Mouse (Mus musculus): ENCODE data around the gene Myo1b. TPM values are rescaled to one million over a fixed set of nuclear protein-coding genes. Genes with fewer than 3 reads are reported as not detected.

Myo1b gene
- total and polyA plus RNA-seq, 3 experiments = 5.5 to 30.1 (median 29.6) TPM

DNA sequence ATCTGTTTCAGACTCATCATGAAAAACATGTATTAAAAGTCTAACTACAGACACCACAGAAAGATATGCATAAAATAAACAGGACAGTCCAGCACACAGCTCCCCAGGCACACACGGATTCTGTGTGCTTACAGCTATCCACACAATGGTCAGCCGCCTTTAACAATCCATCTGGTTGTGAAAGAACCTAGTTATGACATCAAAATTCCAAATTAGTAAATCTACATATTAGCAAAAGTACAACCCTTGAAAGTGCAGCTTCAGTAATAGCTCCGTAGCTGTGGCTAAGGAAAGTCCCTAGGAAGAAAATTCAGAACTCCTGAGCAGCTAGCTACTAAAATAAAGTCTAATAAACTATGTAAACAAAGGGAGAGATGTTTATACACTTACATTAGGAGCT, 21.1 kb downstream of the Myo1b start:
- Histone ChIP-seq H3K27ac (no peak overlapping the region; the same call in 1 of the 2 replicates), H3K4me1 (ENCODE audit: control insufficient read depth, insufficient read depth, low read length) (peaks cover 10% of the 10 kb centered on the region), H3K9ac (ENCODE audit: low read depth, low read length) (no peak overlapping the region)

DNA sequence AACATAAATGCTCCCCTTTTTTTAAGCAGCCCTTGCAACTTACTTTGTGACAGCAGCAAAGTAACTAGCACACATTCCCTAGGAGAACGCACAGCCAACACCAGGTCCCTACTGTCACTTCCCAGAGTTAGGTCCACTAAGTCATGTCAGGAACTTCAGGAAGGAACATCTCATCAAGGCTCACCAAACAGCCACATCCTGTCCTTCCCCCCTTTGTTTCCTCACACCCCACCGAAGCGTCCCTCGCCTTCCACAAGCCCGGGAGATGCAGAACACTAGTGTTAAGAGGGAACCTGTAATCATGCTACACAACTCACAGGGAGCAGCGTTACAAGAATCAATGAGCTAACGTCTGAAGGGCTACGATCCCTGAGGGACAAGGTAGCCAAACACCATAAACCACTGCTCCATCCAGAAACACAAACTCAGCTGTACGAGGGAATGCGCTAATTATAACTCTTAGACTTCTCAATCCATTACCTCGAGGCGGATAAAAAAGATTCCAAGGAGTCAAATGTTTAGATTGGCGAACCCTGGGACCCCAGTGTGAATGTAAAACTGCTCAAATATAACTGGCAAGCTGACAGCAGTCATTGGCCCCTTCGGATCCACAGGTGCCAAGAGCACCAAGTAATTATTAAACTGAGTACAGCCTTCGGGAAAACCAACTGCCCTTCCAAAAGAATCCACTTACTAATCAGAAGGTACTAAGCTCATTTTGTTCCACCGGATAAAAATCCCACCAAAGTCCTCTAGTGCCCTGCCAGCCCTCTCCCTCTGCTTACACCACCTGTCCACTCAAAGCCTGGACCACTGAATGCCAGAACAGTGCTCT, 22.1 kb downstream of the Myo1b start:
- TF ChIP-seq CTCF (IDR thresholded peaks at IDR 0.05) = no peak
- TF ChIP-seq EP300 (IDR thresholded peaks at IDR 0.05; ENCODE audit: insufficient read depth, low read depth, low read length) = 0 out of 2 replicates have a peak, but pooled peaks have one; percentile 37
- no peak for TF ChIP-seq POLR2A (IDR thresholded peaks at IDR 0.05; ENCODE audit: insufficient read depth, low read depth, low read length)
- no peak overlapping the region; the same call in 1 of the 2 replicates for H3K4me3 ChIP-seq
- no peaks in the 10 kb centered on the region for H3K27me3 ChIP-seq (ENCODE audit: control insufficient read depth, insufficient read depth, low read length)
- peaks cover 12% of the 10 kb centered on the region for H3K4me1 ChIP-seq (ENCODE audit: control insufficient read depth, insufficient read depth, low read length)
- WGBS = 37% methylated on average over 16 of the region's 16 CpGs
- no peaks in the 10 kb centered on the region; the same call in none of the 2 replicates for H3K36me3 ChIP-seq (ENCODE audit: control insufficient read depth, insufficient read depth, low read length)
- peak in 1 of 2 experiments; percentile 38 for DNase-seq
- intact Hi-C loops (cut with DNase I) = loop anchor here (2.0 to 5.0 kb wide), 3 partner anchors 21 to 51 kb away; no protein-coding TSS in a partner anchor
- H3K79me2 ChIP-seq (replicated peaks; ENCODE audit: control insufficient read depth, insufficient read depth, low read length) = peaks cover 3% of the 10 kb centered on the region
- no peak overlapping the region for H3K9ac ChIP-seq (ENCODE audit: low read depth, low read length)
- H3K27ac ChIP-seq = peak overlapping the region; percentile 65

More for the DNA sequence above, 21.1 kb downstream of the Myo1b start:
- no peaks in the 10 kb centered on the region for H3K27me3 ChIP-seq (ENCODE audit: control insufficient read depth, insufficient read depth, low read length)
- DNase-seq = no peak
- intact Hi-C loops (cut with DNase I) = loop anchor here (5.0 kb wide), 1 partner anchor 52 kb away; no protein-coding TSS in a partner anchor
- H3K36me3 ChIP-seq (ENCODE audit: control insufficient read depth, insufficient read depth, low read length) = no peaks in the 10 kb centered on the region; the same call in 1 of the 2 replicates
- WGBS = 71% methylated on average over 3 of the region's 3 CpGs
- TF ChIP-seq CTCF (IDR thresholded peaks at IDR 0.05) (no peak), POLR2A (IDR thresholded peaks at IDR 0.05; ENCODE audit: insufficient read depth, low read depth, low read length) (no peak), EP300 (IDR thresholded peaks at IDR 0.05; ENCODE audit: insufficient read depth, low read depth, low read length) (no peak)
- peaks cover 5% of the 10 kb centered on the region for H3K79me2 ChIP-seq (replicated peaks; ENCODE audit: control insufficient read depth, insufficient read depth, low read length)
- no peak overlapping the region for H3K4me3 ChIP-seq

GRCm38 (mm10) chr1:51892005-51892404, 23.9 kb downstream of the Myo1b start:
- intact Hi-C loops (cut with DNase I) = loop anchor here (2.0 to 5.0 kb wide), 3 partner anchors 19 to 50 kb away; no protein-coding TSS in a partner anchor
- 74% methylated on average over 4 of the region's 4 CpGs for WGBS

DNA sequence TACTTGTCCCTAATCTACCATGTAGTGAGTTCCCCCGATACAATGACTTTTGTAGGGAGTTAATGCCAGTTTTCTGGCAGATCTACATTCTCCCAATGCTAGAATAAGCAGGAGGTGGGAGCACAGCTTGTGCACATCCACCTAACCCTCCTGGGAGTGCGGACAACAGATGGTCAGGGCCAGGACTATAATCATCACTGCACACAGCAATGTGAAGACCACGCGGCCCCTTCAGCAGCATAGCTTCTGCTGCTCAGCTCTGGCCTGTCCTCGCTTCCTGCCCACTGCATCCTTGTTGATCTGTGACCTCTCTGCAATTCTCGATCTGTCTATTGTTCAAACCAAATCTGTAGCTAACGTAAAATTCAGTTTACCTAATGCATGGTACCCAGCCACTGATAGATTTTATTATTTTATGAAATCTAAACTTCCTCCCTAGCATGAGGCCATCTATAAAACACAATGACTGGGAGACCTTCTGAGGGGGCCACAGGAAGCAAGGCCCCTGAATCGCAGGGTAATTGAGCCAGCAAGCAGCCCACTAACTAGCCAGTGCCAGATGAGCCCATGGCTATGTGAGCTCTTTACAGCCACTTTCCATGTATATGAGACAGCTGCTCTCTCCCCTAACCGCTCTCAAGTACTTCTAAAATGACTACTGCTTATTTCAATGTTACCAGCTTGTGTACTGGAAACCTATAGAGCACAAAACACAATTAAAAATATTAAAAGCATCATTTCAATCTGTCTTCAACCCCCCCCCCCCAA, 27.6 kb downstream of the Myo1b start:
- no peak for DNase-seq
- intact Hi-C loops (cut with DNase I) = no loop called here
- 58% methylated on average over 9 of the region's 9 CpGs for whole genome bisulfite sequencing
- H3K79me2 ChIP-seq (replicated peaks; ENCODE audit: control insufficient read depth, insufficient read depth, low read length) = 0 out of 2 replicates have a peak, but pooled peaks cover 1% of the 10 kb centered on the region
- H3K9ac ChIP-seq (ENCODE audit: low read depth, low read length) = no peak overlapping the region
- no peak for TF ChIP-seq POLR2A (IDR thresholded peaks at IDR 0.05; ENCODE audit: insufficient read depth, low read depth, low read length)
- TF ChIP-seq CTCF (IDR thresholded peaks at IDR 0.05) = no peak
- no peak for TF ChIP-seq EP300 (IDR thresholded peaks at IDR 0.05; ENCODE audit: insufficient read depth, low read depth, low read length)
- no peak overlapping the region for H3K4me3 ChIP-seq
- no peaks in the 10 kb centered on the region for H3K27me3 ChIP-seq (ENCODE audit: control insufficient read depth, insufficient read depth, low read length)
- no peak overlapping the region for H3K27ac ChIP-seq
- H3K4me1 ChIP-seq (ENCODE audit: control insufficient read depth, insufficient read depth, low read length) = peaks cover 21% of the 10 kb centered on the region
- peaks cover 4% of the 10 kb centered on the region for H3K36me3 ChIP-seq (ENCODE audit: control insufficient read depth, insufficient read depth, low read length)

More at GRCm38 (mm10) chr1:51892005-51892404, 23.9 kb downstream of the Myo1b start:
- Histone ChIP-seq H3K79me2 (replicated peaks; ENCODE audit: control insufficient read depth, insufficient read depth, low read length) (0 out of 2 replicates have a peak, but pooled peaks cover 1% of the 10 kb centered on the region), H3K9ac (ENCODE audit: low read depth, low read length) (no peak overlapping the region), H3K4me3 (no peak overlapping the region), H3K36me3 (ENCODE audit: control insufficient read depth, insufficient read depth, low read length) (peaks cover 2% of the 10 kb centered on the region), H3K27ac (no peak overlapping the region; the same call in 1 of the 2 replicates), H3K4me1 (ENCODE audit: control insufficient read depth, insufficient read depth, low read length) (peaks cover 19% of the 10 kb centered on the region), H3K27me3 (ENCODE audit: control insufficient read depth, insufficient read depth, low read length) (no peaks in the 10 kb centered on the region)
- no peak for DNase-seq
- TF ChIP-seq POLR2A (IDR thresholded peaks at IDR 0.05; ENCODE audit: insufficient read depth, low read depth, low read length) (no peak), CTCF (IDR thresholded peaks at IDR 0.05) (no peak), EP300 (IDR thresholded peaks at IDR 0.05; ENCODE audit: insufficient read depth, low read depth, low read length) (no peak)

- WGBS = 63% methylated on average over 8 of the region's 8 CpGs
- H3K36me3 ChIP-seq (ENCODE audit: control insufficient read depth, insufficient read depth, low read length) = peaks cover 4% of the 10 kb centered on the region
Measured at GRCm38 (mm10) chr1:51885356-51885983, 30.4 kb downstream of the Myo1b start.

More at GRCm38 (mm10) chr1:51885356-51885983, 30.4 kb downstream of the Myo1b start:
- intact Hi-C loops (cut with DNase I) = no loop called here
- no peak overlapping the region for H3K4me3 ChIP-seq
- peaks cover 3% of the 10 kb centered on the region; the same call in 1 of the 2 replicates for H3K79me2 ChIP-seq (replicated peaks; ENCODE audit: control insufficient read depth, insufficient read depth, low read length)
- no peaks in the 10 kb centered on the region for H3K27me3 ChIP-seq (ENCODE audit: control insufficient read depth, insufficient read depth, low read length)
- TF ChIP-seq POLR2A (IDR thresholded peaks at IDR 0.05; ENCODE audit: insufficient read depth, low read depth, low read length) = no peak
- H3K4me1 ChIP-seq (ENCODE audit: control insufficient read depth, insufficient read depth, low read length) = peaks cover 19% of the 10 kb centered on the region
- no peak for DNase-seq
- no peak overlapping the region for H3K9ac ChIP-seq (ENCODE audit: low read depth, low read length)
- no peak overlapping the region for H3K27ac ChIP-seq
